In the genomic region with DNA sequence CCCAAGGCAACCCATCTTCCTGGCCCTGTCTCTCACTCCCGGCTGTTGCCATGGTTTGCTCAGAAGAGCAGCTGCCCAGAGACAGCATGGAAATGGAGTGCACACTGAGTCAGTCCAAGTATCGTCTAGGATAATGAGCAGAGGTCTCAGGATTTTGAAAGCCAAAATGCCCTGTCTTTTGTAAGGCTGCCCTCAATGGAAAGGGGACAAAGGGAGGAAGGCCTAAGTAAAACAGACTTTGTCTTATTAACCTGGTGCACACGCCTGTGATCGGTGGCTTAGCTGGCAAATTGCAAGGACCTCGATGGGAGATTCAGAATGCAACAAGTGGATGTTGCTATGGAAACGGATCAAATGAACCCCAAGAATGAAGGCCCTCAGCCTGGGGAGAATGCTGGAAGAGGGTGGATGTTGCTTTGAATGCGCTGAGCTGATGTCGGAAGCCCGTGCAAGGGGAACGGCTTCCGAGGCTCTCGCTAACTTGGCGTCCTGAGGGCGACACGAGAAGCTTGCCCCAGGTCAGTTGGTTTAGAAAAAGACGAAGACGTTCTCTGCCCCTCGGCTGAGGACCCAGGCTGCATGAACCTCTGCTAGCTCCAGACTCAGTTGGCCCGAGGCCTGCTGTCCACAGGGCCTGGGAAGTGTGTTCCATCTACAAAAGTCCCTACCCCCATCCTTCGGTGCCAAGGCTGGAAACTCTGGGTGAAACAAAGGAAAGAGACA, we compare ENCODE assay signal across 9 mouse cellular contexts.
DNase-seq lines count a peak whose midpoint lies in the region; ATAC-seq lines count a peak whose summit lies in the region.
"Had no signal": no experiment of that assay in that cellular context is flagged by ENCODE, and none has a peak within 500 bp of the region (broad histone marks: within the 10 kb centered on the region; RNA-seq: fewer than 3 reads in every experiment).

No protein-coding gene starts in this region.

- H3K36me3 ChIP-seq in embryonic facial prominence, embryonic 10.5 days (replicated peaks): no peaks in the 10 kb centered on the region
- no peaks in the 10 kb centered on the region for H3K36me3 ChIP-seq in hindbrain, embryonic 15.5 days
- H3K36me3 ChIP-seq in neural tube, embryonic 13.5 days: no peaks in the 10 kb centered on the region

- H3K27ac ChIP-seq in embryonic facial prominence, embryonic 10.5 days (replicated peaks): peak overlapping the region; percentile 63
- H3K27ac ChIP-seq in hindbrain, embryonic 15.5 days (replicated peaks): peak overlapping the region; percentile 47
- no peak overlapping the region for H3K27ac ChIP-seq in neural tube, embryonic 13.5 days (replicated peaks)

- H3K9me3 ChIP-seq in embryonic facial prominence, embryonic 10.5 days: 0 out of 2 replicates have a peak, but pooled peaks cover 4% of the 10 kb centered on the region
- H3K9me3 ChIP-seq in hindbrain, embryonic 15.5 days: no peaks in the 10 kb centered on the region
- H3K9me3 ChIP-seq in neural tube, embryonic 13.5 days: no peaks in the 10 kb centered on the region

- DNase-seq in layer of hippocampus, adult 8-10 months (ENCODE audit: low spot score in 2 of 2): peak; percentile 20 to 24
- no peak for DNase-seq in layer of hippocampus, postnatal 25 days (ENCODE audit: extremely low spot score in 1 of 2, low spot score in 1 of 2)
- DNase-seq in embryonic facial prominence, embryonic 10.5 days (ENCODE audit: low spot score): no peak
- no peak for DNase-seq in adrenal gland, adult 18-20 months (ENCODE audit: low spot score in 2 of 2)
- DNase-seq in urinary bladder, postnatal 4 days (ENCODE audit: low spot score in 2 of 2): no peak
- DNase-seq: lung, postnatal 36 days had no signal

- peak overlapping the region; percentile 40 for H3K4me2 ChIP-seq in hindbrain, embryonic 15.5 days
- peak overlapping the region; percentile 37 for H3K4me2 ChIP-seq in neural tube, embryonic 13.5 days

- H3K4me1 ChIP-seq in embryonic facial prominence, embryonic 10.5 days: peaks cover 26% of the 10 kb centered on the region
- peaks cover 32% of the 10 kb centered on the region for H3K4me1 ChIP-seq in hindbrain, embryonic 15.5 days (replicated peaks)
- H3K4me1 ChIP-seq in neural tube, embryonic 13.5 days (replicated peaks): peaks cover 23% of the 10 kb centered on the region

- H3K27me3 ChIP-seq in embryonic facial prominence, embryonic 10.5 days (replicated peaks; ENCODE audit: low read depth, poor library complexity, severe bottlenecking): no peaks in the 10 kb centered on the region
- H3K27me3 ChIP-seq in hindbrain, embryonic 15.5 days: no peaks in the 10 kb centered on the region
- 0 out of 2 replicates have a peak, but pooled peaks cover 5% of the 10 kb centered on the region for H3K27me3 ChIP-seq in neural tube, embryonic 13.5 days

- H3K9ac ChIP-seq in hindbrain, embryonic 15.5 days: no peak overlapping the region
- no peak overlapping the region for H3K9ac ChIP-seq in neural tube, embryonic 13.5 days

- H3K4me3 ChIP-seq in embryonic facial prominence, embryonic 10.5 days: no peak overlapping the region
- no peak overlapping the region for H3K4me3 ChIP-seq in hindbrain, embryonic 15.5 days
- no peak overlapping the region for H3K4me3 ChIP-seq in neural tube, embryonic 13.5 days

- peak; percentile 66 for ATAC-seq in hindbrain, embryonic 15.5 days (ENCODE audit: low FRiP score, low read depth)
- ATAC-seq in neural tube, embryonic 13.5 days (ENCODE audit: low read depth): peak; percentile 76
- no peak for ATAC-seq in monocyte, adult 5-6 weeks (replicated peaks; ENCODE audit: insufficient number of reproducible peaks, low FRiP score, low TSS enrichment, poor library complexity, severe bottlenecking)

- 74% methylated on average over 20 of the region's 20 CpGs for WGBS in embryonic facial prominence, embryonic 10.5 days
- 10% methylated on average over 20 of the region's 20 CpGs for WGBS in hindbrain, embryonic 15.5 days
- 30% methylated on average over 20 of the region's 20 CpGs for WGBS in neural tube, embryonic 13.5 days

Comparison
In these comparisons a context has a peak if more than half of its experiments do, and no peak if none do; other contexts are left out.
1. DNase-seq: peak in layer of hippocampus, adult 8-10 months (2 of 2); none in layer of hippocampus, postnatal 25 days (0 of 2), embryonic facial prominence, embryonic 10.5 days (single experiment), adrenal gland, adult 18-20 months (0 of 2) and urinary bladder, postnatal 4 days (0 of 2).